Mouse (Mus musculus) NIH3T3 (cell line): ENCODE results near the gene Eno4.

Source experiments
- DNase-seq: peaks from one replicate; pipeline ENCODE4 v3.0.0-alpha.2; 2012; ENCODE audit warnings: low read depth

Eno4 gene

GRCm38 (mm10) chr19:58974126-58974525 lies 30.9 kb downstream of the Eno4 start:
- no peak for DNase-seq

- DNase-seq: peak; percentile 10
Measured at GRCm38 (mm10) chr19:58975216-58975863, 32.1 kb downstream of the Eno4 start.

- peak; percentile 79 for DNase-seq
Measured at GRCm38 (mm10) chr19:58978401-58979171, 35.4 kb downstream of the Eno4 start.

- peak; percentile 91 for DNase-seq
Measured at GRCm38 (mm10) chr19:58979436-58980055, 36.3 kb downstream of the Eno4 start.

GRCm38 (mm10) chr19:58980056-58980440 lies 36.8 kb downstream of the Eno4 start:
- no peak for DNase-seq

GRCm38 (mm10) chr19:58981571-58981970 lies 38.3 kb downstream of the Eno4 start:
- no peak for DNase-seq

GRCm38 (mm10) chr19:59002827-59003226 lies 59.6 kb downstream of the Eno4 start:
- no peak for DNase-seq

GRCm38 (mm10) chr19:59006577-59007340 lies 63.5 kb downstream of the Eno4 start:
- DNase-seq: no peak

- DNase-seq: no peak
Measured at GRCm38 (mm10) chr19:59010802-59011201, 67.6 kb downstream of the Eno4 start.
